Mouse (Mus musculus) lung, postnatal 0 days (tissue): ENCODE data around the gene Synj2. TPM values are rescaled to one million over a fixed set of nuclear protein-coding genes. Genes with fewer than 3 reads are reported as not detected.

ENCODE experiments used
- ATAC-seq: fragments of 200-750 bp; cut with Nextera tagmentation; 2 replicates; pipeline ENCODE4 v1.8.0; 2017; ENCODE audit warnings: moderate library complexity
- DNase-seq: peaks from one replicate; pipeline ENCODE4 v3.0.0-alpha.2; 2016; ENCODE audit warnings: low spot score
- H3K27ac ChIP-seq: fragments of 300-500 bp; sonication (generic); 2 replicates; pipeline ENCODE4 v1.5.1; 2014; ENCODE audit warnings: antibody characterized with exemption, mild to moderate bottlenecking, low read length, mixed read lengths
- H3K27me3 ChIP-seq: fragments of 300-500 bp; sonication (generic); replicated peaks from 2 replicates; pipeline ENCODE4 v1.6.1; 2014; ENCODE audit warnings: low read length, mixed read lengths; ENCODE audit not compliant: insufficient read depth
- H3K36me3 ChIP-seq: fragments of 300-500 bp; sonication (generic); 2 replicates; pipeline ENCODE4 v1.6.1; 2014; ENCODE audit warnings: low read length, mixed read lengths; ENCODE audit not compliant: insufficient read depth
- H3K4me1 ChIP-seq: fragments of 300-500 bp; sonication (generic); 2 replicates; pipeline ENCODE4 v1.6.1; 2014; ENCODE audit warnings: antibody characterized with exemption, low read depth, low read length, mixed read lengths; ENCODE audit not compliant: insufficient read depth
- H3K4me2 ChIP-seq: fragments of 300-500 bp; sonication (generic); replicated peaks from 2 replicates; pipeline ENCODE4 v1.6.1; 2014; ENCODE audit warnings: low read depth, mild to moderate bottlenecking, low read length, moderate library complexity, mixed read lengths
- H3K4me3 ChIP-seq: fragments of 300-500 bp; sonication (generic); 2 replicates; pipeline ENCODE4 v1.5.1; 2014; ENCODE audit warnings: low read depth, low read length
- H3K9ac ChIP-seq: fragments of 300-500 bp; sonication (generic); replicated peaks from 2 replicates; pipeline ENCODE4 v1.6.1; 2014; ENCODE audit warnings: low read depth, mild to moderate bottlenecking
- H3K9me3 ChIP-seq: fragments of 300-500 bp; sonication (generic); 2 replicates; pipeline ENCODE4 v1.6.1; 2016; ENCODE audit warnings: low read length, mixed read lengths
- CTCF ChIP-seq: IDR thresholded peaks from 2 replicates; pipeline ENCODE4 v1.5.1; 2016; ENCODE audit warnings: antibody characterized with exemption, mild to moderate bottlenecking
- EP300 ChIP-seq: IDR thresholded peaks from 2 replicates; pipeline ENCODE4 v1.6.1; 2016; ENCODE audit warnings: antibody characterized with exemption, mild to moderate bottlenecking, control low read depth
- WGBS: fragments of 180-500 bp; shearing (Covaris S2); extraction: QIAGEN DNeasy Blood & Tissue Kit; methylation state at CpG from one replicate; pipeline ENCODE4 v1.1.7; 2014; 5-methylcytosine and 5-hydroxymethylcytosine counted together
- polyA plus RNA-seq: library from polyadenylated mRNA; unstranded; fragments of >200 nt; fragmentation: Nextera tagmentation; extraction: Ambion mirVana; gene quantifications from 2 replicates; pipeline ENCODE4 v1.2.1, GENCODE M21; 2015

The Synj2 gene
- polyA plus RNA-seq, 1 experiment from 2014 or later: 2.1 TPM

DNA sequence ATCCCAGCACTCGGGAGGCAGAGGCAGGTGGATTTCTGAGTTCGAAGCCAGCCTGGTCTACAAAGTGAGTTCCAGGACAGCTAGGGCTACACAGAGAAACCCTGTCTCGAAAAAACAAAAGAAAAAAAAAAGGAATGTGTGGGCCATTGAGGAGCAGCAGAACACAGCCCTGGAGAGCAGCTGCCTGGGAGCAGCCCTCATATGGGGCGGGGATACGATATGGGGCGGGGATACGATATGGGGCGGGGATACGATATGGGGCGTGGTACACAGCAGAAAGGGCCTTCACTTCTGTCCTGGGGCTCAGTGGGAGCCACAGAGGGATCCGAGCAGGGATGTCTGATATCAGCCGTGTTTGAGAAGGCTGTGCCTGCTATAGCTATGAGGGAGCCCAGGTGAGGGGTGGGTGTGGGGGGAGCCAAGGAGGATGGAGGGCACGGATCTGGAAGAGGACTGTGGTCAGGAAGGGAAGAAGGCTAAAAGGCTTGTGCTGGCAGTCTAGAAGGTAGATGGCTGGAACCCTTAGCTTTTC lies 43.7 kb downstream of the Synj2 start:
- no peaks in the 10 kb centered on the region for H3K36me3 ChIP-seq
- TF ChIP-seq EP300: no peak
- no peak for TF ChIP-seq CTCF
- H3K4me3 ChIP-seq: no peak overlapping the region
- no peak overlapping the region for H3K4me2 ChIP-seq
- DNase-seq: no peak
- H3K4me1 ChIP-seq: 0 out of 2 replicates have a peak, but pooled peaks cover 2% of the 10 kb centered on the region
- H3K9ac ChIP-seq: no peak overlapping the region
- no peaks in the 10 kb centered on the region for H3K27me3 ChIP-seq
- no peak for ATAC-seq
- no peak overlapping the region for H3K27ac ChIP-seq
- H3K9me3 ChIP-seq: no peaks in the 10 kb centered on the region
- WGBS: 81% methylated on average over 13 of the region's 13 CpGs

DNA sequence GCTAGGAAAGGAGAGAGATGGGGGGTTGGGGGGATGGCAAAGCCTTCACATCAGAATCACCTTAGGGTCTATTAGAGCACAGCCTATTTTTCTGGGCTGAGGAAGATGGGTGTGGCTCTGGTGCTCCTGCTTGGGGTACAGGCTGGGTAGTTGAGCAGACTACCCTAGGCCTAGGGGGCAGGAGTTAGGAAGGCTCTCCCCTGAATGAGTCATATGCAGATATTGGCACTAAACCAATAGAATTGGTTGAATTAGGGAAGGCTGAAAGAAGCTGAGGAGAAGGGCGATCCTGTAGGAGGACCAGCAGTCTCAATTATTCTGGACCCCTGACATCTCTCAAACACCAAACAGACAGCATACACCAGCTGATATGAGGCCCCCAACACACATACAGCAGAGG lies 44.2 kb downstream of the Synj2 start:
- Histone ChIP-seq H3K27me3 (no peaks in the 10 kb centered on the region), H3K36me3 (no peaks in the 10 kb centered on the region), H3K4me3 (no peak overlapping the region), H3K4me1 (0 out of 2 replicates have a peak, but pooled peaks cover 2% of the 10 kb centered on the region), H3K9ac (no peak overlapping the region), H3K4me2 (no peak overlapping the region), H3K9me3 (no peaks in the 10 kb centered on the region), H3K27ac (no peak overlapping the region)
- ATAC-seq (0 out of 2 replicates have a peak, but pooled peaks have one; percentile 23), DNase-seq (no peak)
- 76% methylated on average over 1 of the region's 1 CpGs for WGBS
- TF ChIP-seq EP300: no peak
- TF ChIP-seq CTCF: no peak

DNA sequence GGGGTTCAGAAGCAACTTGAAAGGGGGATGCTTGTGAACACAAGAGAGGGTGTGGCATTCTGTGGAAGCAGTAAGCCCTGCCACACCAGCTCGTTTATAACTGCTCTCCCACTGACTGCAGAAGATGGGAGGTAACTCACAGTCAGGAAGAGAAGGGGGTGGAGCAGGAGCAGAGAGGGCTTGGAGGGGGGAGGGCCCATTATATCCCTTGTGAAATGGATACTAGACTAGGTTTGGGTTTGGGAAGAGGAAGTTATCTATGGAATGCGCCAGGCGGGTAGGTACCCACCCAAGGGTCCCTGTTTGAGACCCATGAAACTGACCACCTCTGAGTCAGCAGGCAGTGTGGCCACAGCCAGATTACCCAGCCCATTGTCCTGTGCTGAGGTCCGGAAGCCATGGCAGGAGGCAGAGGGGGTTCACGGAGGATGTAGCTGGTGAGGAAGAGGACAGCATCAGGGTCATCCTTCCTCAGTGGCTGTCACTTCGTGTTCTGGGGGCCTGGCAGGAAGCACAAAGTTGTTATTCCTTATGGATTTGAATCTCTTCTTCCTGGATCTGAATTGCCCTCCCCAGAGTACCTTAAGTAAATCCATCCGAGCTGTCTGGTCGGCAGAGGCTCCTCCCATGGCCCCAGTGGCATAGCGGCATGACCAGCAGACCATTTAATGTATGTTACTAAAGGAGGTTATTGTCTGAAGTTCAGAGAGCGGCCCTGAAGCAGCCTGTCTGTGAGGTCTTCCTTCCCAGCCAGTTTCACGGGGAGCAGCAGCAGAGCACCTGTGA lies 46.4 kb downstream of the Synj2 start:
- no peak for TF ChIP-seq CTCF
- no peak for TF ChIP-seq EP300
- Histone ChIP-seq H3K9me3 (no peaks in the 10 kb centered on the region), H3K27ac (no peak overlapping the region), H3K4me2 (no peak overlapping the region), H3K4me3 (no peak overlapping the region), H3K36me3 (no peaks in the 10 kb centered on the region), H3K27me3 (no peaks in the 10 kb centered on the region), H3K4me1 (0 out of 2 replicates have a peak, but pooled peaks cover 2% of the 10 kb centered on the region), H3K9ac (no peak overlapping the region)
- DNase-seq: peak; percentile 36
- peak; percentile 63 for ATAC-seq
- 42% methylated on average over 11 of the region's 11 CpGs for WGBS

DNA sequence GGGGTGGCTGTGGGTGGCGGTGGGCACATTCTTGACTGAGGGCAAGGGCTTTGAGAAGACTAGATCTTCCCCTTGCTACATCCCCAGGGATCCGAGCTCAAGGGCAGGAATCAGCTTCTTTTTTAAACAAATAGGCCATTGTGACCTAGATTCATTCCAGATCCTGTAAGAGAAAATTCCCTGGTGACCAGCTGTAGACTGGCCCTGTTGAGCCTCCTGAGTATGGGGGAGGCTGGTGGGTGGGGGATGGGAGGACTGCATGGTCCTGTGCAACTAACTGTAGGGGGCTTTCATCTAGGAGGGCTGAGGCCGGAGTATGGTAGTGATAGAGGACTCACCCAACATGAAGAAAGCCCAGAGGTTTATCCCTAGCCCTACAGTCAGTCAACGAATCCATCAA lies 47.0 kb downstream of the Synj2 start:
- Histone ChIP-seq H3K27me3 (no peaks in the 10 kb centered on the region), H3K4me1 (0 out of 2 replicates have a peak, but pooled peaks cover 2% of the 10 kb centered on the region), H3K36me3 (no peaks in the 10 kb centered on the region), H3K27ac (no peak overlapping the region), H3K4me2 (no peak overlapping the region), H3K4me3 (no peak overlapping the region), H3K9ac (no peak overlapping the region), H3K9me3 (no peaks in the 10 kb centered on the region)
- TF ChIP-seq EP300 (no peak), CTCF (no peak)
- DNase-seq (no peak), ATAC-seq (no peak)
- WGBS: 71% methylated on average over 3 of the region's 4 CpGs

DNA sequence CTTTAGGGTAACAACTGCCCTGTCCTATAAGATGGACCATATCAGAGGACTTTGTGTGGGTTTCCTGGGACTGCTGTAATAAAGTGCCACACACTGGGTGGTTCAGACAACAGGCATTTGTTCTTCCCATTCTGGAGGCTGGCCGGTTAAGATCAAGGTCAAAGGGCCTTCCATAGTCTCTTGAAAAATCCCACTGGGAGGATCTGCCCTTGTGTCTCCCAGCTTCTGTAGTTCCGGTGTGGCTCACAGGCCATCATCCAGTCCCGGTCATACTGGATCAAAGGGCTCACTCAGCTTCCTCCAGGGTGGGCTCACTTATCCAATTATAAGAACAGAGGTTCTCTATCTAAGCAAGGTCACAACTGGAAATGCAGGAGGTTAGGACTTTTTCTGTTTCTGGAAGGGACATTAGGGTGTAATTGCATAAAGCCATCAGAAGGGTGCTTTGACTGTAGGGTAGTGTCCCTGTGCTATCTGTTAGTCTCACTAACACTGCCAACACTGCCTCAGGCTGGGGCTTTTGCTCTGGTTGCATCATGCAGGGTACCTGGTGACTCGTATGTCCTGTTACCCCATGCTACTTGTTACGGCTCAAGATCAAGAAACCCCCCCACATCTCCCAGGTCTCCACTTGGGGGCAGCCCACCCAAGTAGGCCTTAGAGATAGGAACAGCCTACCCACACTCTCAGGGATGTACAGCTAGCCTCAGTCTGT lies 51.9 kb downstream of the Synj2 start:
- no peak overlapping the region for H3K9ac ChIP-seq
- ATAC-seq: no peak
- no peaks in the 10 kb centered on the region for H3K27me3 ChIP-seq
- no peaks in the 10 kb centered on the region; the same call in 1 of the 2 replicates for H3K4me1 ChIP-seq
- 82% methylated on average over 5 of the region's 5 CpGs for WGBS
- H3K36me3 ChIP-seq: no peaks in the 10 kb centered on the region
- TF ChIP-seq EP300: no peak
- TF ChIP-seq CTCF: 0 out of 2 replicates have a peak, but pooled peaks have one; percentile 1
- H3K4me3 ChIP-seq: no peak overlapping the region
- H3K4me2 ChIP-seq: no peak overlapping the region
- no peak for DNase-seq
- H3K27ac ChIP-seq: no peak overlapping the region
- no peaks in the 10 kb centered on the region for H3K9me3 ChIP-seq

DNA sequence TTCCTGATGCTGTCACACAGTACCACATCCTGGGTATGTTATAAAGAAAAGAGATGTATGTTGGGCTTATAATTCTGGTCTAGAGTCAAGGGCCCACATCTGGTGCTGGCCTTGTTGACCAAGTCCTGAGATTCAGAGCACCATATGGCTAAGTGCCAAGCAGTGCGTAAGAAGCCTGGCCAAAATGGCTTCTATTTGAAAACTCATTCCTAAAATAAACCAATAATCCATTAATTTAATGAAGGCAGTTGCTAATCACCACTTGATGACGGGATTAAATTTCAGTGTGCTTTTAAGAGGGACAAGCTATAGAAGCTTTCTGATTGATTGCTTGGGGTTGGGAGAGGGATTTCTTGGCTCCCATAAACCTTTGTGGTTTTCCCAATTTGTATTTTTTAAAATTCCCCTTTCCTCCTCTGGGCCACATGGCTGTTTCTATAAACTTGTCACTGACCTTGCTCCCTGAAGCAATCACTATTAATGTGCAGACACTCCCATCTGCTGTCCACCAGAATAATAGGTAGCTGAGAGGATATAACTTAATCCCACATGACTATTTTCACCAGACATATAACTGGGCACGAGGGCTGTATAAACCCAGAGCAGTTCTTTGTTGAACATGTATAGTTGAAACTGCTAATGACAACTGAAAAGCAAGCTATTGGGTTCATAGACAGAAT lies 52.6 kb downstream of the Synj2 start:
- H3K36me3 ChIP-seq: no peaks in the 10 kb centered on the region
- no peaks in the 10 kb centered on the region; the same call in 1 of the 2 replicates for H3K4me1 ChIP-seq
- ATAC-seq: no peak
- peak; percentile 35; the same call in 1 of the 2 replicates for TF ChIP-seq CTCF
- TF ChIP-seq EP300: no peak
- H3K9ac ChIP-seq: no peak overlapping the region
- 61% methylated on average over 3 of the region's 3 CpGs for WGBS
- no peaks in the 10 kb centered on the region for H3K27me3 ChIP-seq
- H3K4me2 ChIP-seq: no peak overlapping the region
- H3K27ac ChIP-seq: no peak overlapping the region
- H3K4me3 ChIP-seq: no peak overlapping the region
- DNase-seq: peak; percentile 12
- H3K9me3 ChIP-seq: no peaks in the 10 kb centered on the region
